Mouse (Mus musculus) gastrocnemius, adult 2 months (tissue): ENCODE results near the gene Fam83b. TPM values are rescaled to one million over a fixed set of nuclear protein-coding genes. Genes with fewer than 3 reads are reported as not detected.

Experiments
- DNase-seq: peaks from one replicate; pipeline ENCODE4 v3.0.0; 2022
- H3K27ac ChIP-seq: fragments of 200-600 bp; 2 replicates; pipeline ENCODE4 v1.8.1; 2022; ENCODE audit warnings: mild to moderate bottlenecking
- H3K4me3 ChIP-seq: fragments of 200-600 bp; 2 replicates; pipeline ENCODE4 v1.8.1; 2022; ENCODE audit warnings: mild to moderate bottlenecking, moderate library complexity
- CTCF ChIP-seq: fragments of 200-600 bp; IDR thresholded peaks from 2 replicates; pipeline ENCODE4 v1.8.1; 2022; ENCODE audit warnings: antibody characterized with exemption, mild to moderate bottlenecking, moderate library complexity
- intact Hi-C: fragments of 180-260 bp; cut with DNase I; formaldehyde crosslinking; loops from one replicate; pipeline ENCODE4 v1.15.1; 2025
- total RNA-seq, 2 experiments: library from RNA; stranded (reverse); gene quantifications; 2 replicates each; pipeline ENCODE4 v1.2.3; 2021

Gene Fam83b
- total RNA-seq, 2 experiments from 2014 or later = not detected

- H3K27ac ChIP-seq = no peak overlapping the region
- intact Hi-C loops = no loop called here
- H3K4me3 ChIP-seq = no peak overlapping the region
- DNase-seq = no peak
- TF ChIP-seq CTCF = no peak
Observed at GRCm38 (mm10) chr9:76480088-76480487, 86.8 kb downstream of the Fam83b start.

- intact Hi-C loops = no loop called here
- TF ChIP-seq CTCF = no peak
- Histone ChIP-seq H3K27ac (no peak overlapping the region), H3K4me3 (no peak overlapping the region)
- DNase-seq = no peak
Observed at GRCm38 (mm10) chr9:76469500-76469899, 97.4 kb downstream of the Fam83b start.

GRCm38 (mm10) chr9:76461547-76461946, 105.4 kb downstream of the Fam83b start:
- H3K27ac ChIP-seq = no peak overlapping the region
- TF ChIP-seq CTCF = no peak
- H3K4me3 ChIP-seq = no peak overlapping the region
- no peak for DNase-seq
- intact Hi-C loops = no loop called here

- TF ChIP-seq CTCF = no peak
- no peak overlapping the region for H3K4me3 ChIP-seq
- no peak overlapping the region for H3K27ac ChIP-seq
- intact Hi-C loops = no loop called here
- no peak for DNase-seq
Observed at GRCm38 (mm10) chr9:76455703-76456102, 111.2 kb downstream of the Fam83b start.

Other genes with a start within 250 kb of the Fam83b start
- not detected for gene Hcrtr2, start 243.3 kb downstream of the Fam83b start, total RNA-seq